Mouse (Mus musculus) CH12.LX (cell line): ENCODE data around the gene Asic2. TPM values are rescaled to one million over a fixed set of nuclear protein-coding genes. Genes with fewer than 3 reads are reported as not detected.

Source experiments
- DNase-seq: peaks from one replicate; pipeline ENCODE4 v3.0.0-alpha.2; 2013; ENCODE audit errors: extremely low read depth
- H3K27ac ChIP-seq: 2 replicates; pipeline ENCODE4 v1.5.1; 2012; ENCODE audit warnings: low read depth, mild to moderate bottlenecking, control low read depth, moderate library complexity; ENCODE audit not compliant: insufficient read depth
- H3K27me3 ChIP-seq: replicated peaks from 2 replicates; pipeline ENCODE3; 2012; ENCODE audit warnings: inconsistent platforms
- H3K36me3 ChIP-seq, 2 experiments: replicated peaks in 1 of 2; 2 replicates each; pipeline versions ENCODE3 to v1.6.1; 2012; ENCODE audit warnings: inconsistent platforms in 1 of 2, low read length in 1 of 2, mild to moderate bottlenecking in 1 of 2, mixed read lengths in 1 of 2, moderate library complexity in 1 of 2; ENCODE audit not compliant: control insufficient read depth in 1 of 2, insufficient read depth in 1 of 2
- H3K4me1 ChIP-seq, 2 experiments: 2 replicates each; pipeline ENCODE4 v1.6.1; 2012; ENCODE audit warnings: inconsistent platforms in 1 of 2, moderate library complexity in 1 of 2; ENCODE audit not compliant: insufficient read depth in 2 of 2, control insufficient read depth in 1 of 2
- H3K4me2 ChIP-seq: 2 replicates; pipeline ENCODE4 v1.6.1; 2012; ENCODE audit warnings: low read depth, mild to moderate bottlenecking, control low read depth; ENCODE audit not compliant: poor library complexity, insufficient read depth, severe bottlenecking
- H3K4me3 ChIP-seq, 3 experiments: fragments of 150-350 bp in 1 of 3; sonication (generic) in 1 of 3; replicated peaks in 1 of 3; 2 replicates each; pipeline versions ENCODE3 to v1.5.1; 2011 to 2012; ENCODE audit warnings: low read depth in 2 of 3, low read length in 2 of 3, mild to moderate bottlenecking in 2 of 3, moderate library complexity in 2 of 3, control low read depth in 1 of 3, improper control_type of control experiment in 1 of 3, inconsistent platforms in 1 of 3, mixed read lengths in 1 of 3; ENCODE audit not compliant: poor library complexity in 1 of 3
- H3K79me2 ChIP-seq: replicated peaks from 2 replicates; pipeline ENCODE4 v1.6.1; 2012; ENCODE audit warnings: mild to moderate bottlenecking, moderate library complexity; ENCODE audit not compliant: control insufficient read depth, poor library complexity, insufficient read depth, severe bottlenecking; ENCODE audit errors: extremely low read depth
- H3K9ac ChIP-seq: 2 replicates; pipeline ENCODE4 v1.6.1; 2012; ENCODE audit warnings: low read depth, mild to moderate bottlenecking, control low read depth, moderate library complexity; ENCODE audit not compliant: insufficient read depth
- H3K9me3 ChIP-seq: replicated peaks from 2 replicates; pipeline ENCODE3; 2012; ENCODE audit warnings: low read length, inconsistent platforms, mixed read lengths
- BHLHE40 ChIP-seq: IDR thresholded peaks from 2 replicates; pipeline ENCODE4 v1.6.1; 2011; ENCODE audit warnings: mild to moderate bottlenecking, low read depth, low read length, improper control_type of control experiment
- CHD2 ChIP-seq: IDR thresholded peaks from 2 replicates; pipeline ENCODE4 v1.6.1; 2011; ENCODE audit warnings: low read length, improper control_type of control experiment
- CTCF ChIP-seq, 2 experiments: IDR thresholded peaks in 1 of 2; conservative IDR thresholded peaks in 1 of 2; 2 replicates each; pipeline ENCODE4 v1.5.1; 2011 to 2012; ENCODE audit warnings: low read depth in 2 of 2, low read length in 2 of 2, improper control_type of control experiment in 1 of 2, inconsistent platforms in 1 of 2, mild to moderate bottlenecking in 1 of 2, moderate library complexity in 1 of 2
- E2F4 ChIP-seq: IDR thresholded peaks from 2 replicates; pipeline ENCODE4 v1.6.1; 2011; ENCODE audit warnings: low read depth, low read length, improper control_type of control experiment; ENCODE audit not compliant: insufficient replicate concordance
- ELF1 ChIP-seq: IDR thresholded peaks from 2 replicates; pipeline ENCODE4 v1.6.1; 2014; ENCODE audit warnings: low read depth, mild to moderate bottlenecking, inconsistent platforms, low read length, improper control_type of control experiment
- EP300 ChIP-seq: IDR thresholded peaks from 2 replicates; pipeline ENCODE4 v1.6.1; 2011; ENCODE audit warnings: low read length, improper control_type of control experiment
- HCFC1 ChIP-seq: IDR thresholded peaks from 2 replicates; pipeline ENCODE4 v1.6.1; 2012; ENCODE audit warnings: low read depth, mild to moderate bottlenecking, inconsistent platforms, low read length, improper control_type of control experiment
- JUN ChIP-seq: IDR thresholded peaks from 2 replicates; pipeline ENCODE4 v1.6.1; 2011; ENCODE audit warnings: low read depth, mild to moderate bottlenecking, low read length, improper control_type of control experiment, moderate library complexity; ENCODE audit not compliant: insufficient read depth
- JUND ChIP-seq: conservative IDR thresholded peaks from 2 replicates; pipeline ENCODE4 v1.6.1; 2011; ENCODE audit warnings: low read depth, low read length, improper control_type of control experiment
- KAT2A ChIP-seq: IDR thresholded peaks from 2 replicates; pipeline ENCODE4 v1.6.1; 2012; ENCODE audit warnings: low read length, improper control_type of control experiment, inconsistent platforms; ENCODE audit not compliant: insufficient replicate concordance
- MAX ChIP-seq: IDR thresholded peaks from 2 replicates; pipeline ENCODE4 v1.6.1; 2011; ENCODE audit warnings: low read length, improper control_type of control experiment
- MEF2A ChIP-seq: IDR thresholded peaks from 2 replicates; pipeline ENCODE4 v1.6.1; 2014; ENCODE audit warnings: low read depth, mild to moderate bottlenecking, inconsistent platforms, low read length, improper control_type of control experiment, borderline replicate concordance
- MXI1 ChIP-seq: IDR thresholded peaks from 2 replicates; pipeline ENCODE4 v1.6.1; 2011; ENCODE audit warnings: mild to moderate bottlenecking, low read depth, low read length, improper control_type of control experiment
- NRF1 ChIP-seq: IDR thresholded peaks from 2 replicates; pipeline ENCODE4 v1.6.1; 2014; ENCODE audit warnings: low read depth, mild to moderate bottlenecking, inconsistent platforms, low read length, improper control_type of control experiment, moderate library complexity
- POLR2A ChIP-seq: IDR thresholded peaks from 2 replicates; pipeline ENCODE4 v1.6.1; 2011; ENCODE audit warnings: low read depth, mild to moderate bottlenecking, improper control_type of control experiment, low read length
- SIN3A ChIP-seq: IDR thresholded peaks from 2 replicates; pipeline ENCODE4 v1.6.1; 2012; ENCODE audit warnings: low read length, improper control_type of control experiment, inconsistent platforms
- SMC3 ChIP-seq: IDR thresholded peaks from 2 replicates; pipeline ENCODE4 v1.6.1; 2011; ENCODE audit warnings: low read depth, low read length, improper control_type of control experiment
- TBP ChIP-seq: conservative IDR thresholded peaks from 2 replicates; pipeline ENCODE4 v1.6.1; 2011; ENCODE audit warnings: low read depth, low read length, improper control_type of control experiment
- UBTF ChIP-seq: IDR thresholded peaks from 2 replicates; pipeline ENCODE4 v1.6.1; 2012; ENCODE audit warnings: low read depth, mild to moderate bottlenecking, inconsistent platforms, low read length, improper control_type of control experiment, moderate library complexity
- USF1 ChIP-seq: IDR thresholded peaks from 2 replicates; pipeline ENCODE4 v1.6.1; 2014; ENCODE audit warnings: low read depth, mild to moderate bottlenecking, inconsistent platforms, low read length, improper control_type of control experiment
- USF2 ChIP-seq: conservative IDR thresholded peaks from 2 replicates; pipeline ENCODE4 v1.6.1; 2011; ENCODE audit warnings: low read depth, low read length, improper control_type of control experiment
- ZC3H11A ChIP-seq: IDR thresholded peaks from 2 replicates; pipeline ENCODE4 v1.6.1; 2012; ENCODE audit warnings: low read depth, mild to moderate bottlenecking, inconsistent platforms, low read length, improper control_type of control experiment
- ZKSCAN1 ChIP-seq: IDR thresholded peaks from 2 replicates; pipeline ENCODE4 v1.6.1; 2012; ENCODE audit warnings: low read depth, inconsistent platforms, low read length, improper control_type of control experiment, borderline replicate concordance
- ZMIZ1 ChIP-seq: IDR thresholded peaks from 2 replicates; pipeline ENCODE4 v1.6.1; 2012; ENCODE audit warnings: low read depth, mild to moderate bottlenecking, inconsistent platforms, low read length, improper control_type of control experiment
- dilution Hi-C: fragments of 300-500 bp; cut with MboI; formaldehyde crosslinking; loops from 2 replicates; pipeline ENCODE4 v1.14.3; 2020; ENCODE audit warnings: low sequenced_read_pairs; ENCODE audit not compliant: extremely low pct_unique_long_range_greater_than_20kb, extremely low pct_ligation_motif_present
- in situ Hi-C: fragments of 300-500 bp; cut with MboI; formaldehyde crosslinking; loops from 3 replicates; pipeline ENCODE4 v1.14.3; 2019; ENCODE audit warnings: low sequenced_read_pairs, low pct_ligation_motif_present, low pct_unique_long_range_greater_than_20kb, mixed read lengths
- polyA plus RNA-seq: library from polyadenylated mRNA; unstranded; fragments of >175 nt; gene quantifications from 2 replicates; pipeline ENCODE4 v1.2.1, GENCODE M21; 2012; ENCODE audit warnings: low read depth; ENCODE audit not compliant: insufficient read length
- total RNA-seq, 2 experiments: library from RNA; depleted of rRNA; stranded (reverse); fragments of 300-350 nt in 1 of 2; fragments of >200 nt in 1 of 2; gene quantifications; 2 replicates each; pipeline ENCODE4 v1.2.3; 2012 to 2014

Asic2 gene
- total and polyA plus RNA-seq, 3 experiments = not detected

GRCm38 (mm10) chr11:81419112-81419511, 549.1 kb downstream of the Asic2 start:
- Histone ChIP-seq H3K36me3 (no peaks in the 10 kb centered on the region), H3K79me2 (no peaks in the 10 kb centered on the region), H3K9me3 (no peaks in the 10 kb centered on the region), H3K9ac (no peak overlapping the region), H3K27me3 (peaks cover 99% of the 10 kb centered on the region), H3K27ac (no peak overlapping the region), H3K4me3 (no peak overlapping the region), H3K4me2 (no peak overlapping the region), H3K4me1 (no peaks in the 10 kb centered on the region)
- TF ChIP-seq KAT2A (no peak), UBTF (no peak), NRF1 (no peak), SIN3A (no peak), MAX (no peak), CHD2 (no peak), CTCF (conservative IDR thresholded peaks at IDR 0.05 in 1 of 2, IDR thresholded peaks at IDR 0.05 in 1 of 2; ENCODE audit: low read depth in 2 of 2, low read length in 2 of 2) (no peak), SMC3 (no peak), ZKSCAN1 (no peak), ELF1 (no peak), BHLHE40 (no peak), MEF2A (no peak), USF2 (no peak), E2F4 (no peak), JUND (no peak), HCFC1 (no peak), EP300 (no peak), POLR2A (no peak), ZMIZ1 (no peak)
- in situ Hi-C loops (no loop called here), dilution Hi-C loops (no loop called here)
- no peak for DNase-seq

GRCm38 (mm10) chr11:81418027-81418426, 550.2 kb downstream of the Asic2 start:
- in situ Hi-C loops (no loop called here), dilution Hi-C loops (no loop called here)
- Histone ChIP-seq H3K79me2 (no peaks in the 10 kb centered on the region), H3K4me3 (no peak overlapping the region), H3K27ac (no peak overlapping the region)
- no peak for DNase-seq
- no peak for TF ChIP-seq E2F4
- TF ChIP-seq TBP = no peak
- no peak for TF ChIP-seq ZKSCAN1
- no peak for TF ChIP-seq MXI1
- no peak for TF ChIP-seq MAX
- TF ChIP-seq EP300 = no peak
- TF ChIP-seq CHD2 = no peak
- no peak for TF ChIP-seq ZC3H11A
- TF ChIP-seq JUN = no peak
- no peak for TF ChIP-seq USF2
- no peak for TF ChIP-seq BHLHE40
- no peak for TF ChIP-seq JUND
- TF ChIP-seq ELF1 = no peak
- TF ChIP-seq USF1 = no peak
- TF ChIP-seq UBTF = no peak
- TF ChIP-seq KAT2A = no peak
- TF ChIP-seq, all 38 proteins: peak for 0
- Histone ChIP-seq H3K4me2 (no peak overlapping the region), H3K36me3 (no peaks in the 10 kb centered on the region), H3K4me1 (no peaks in the 10 kb centered on the region), H3K9me3 (no peaks in the 10 kb centered on the region), H3K27me3 (peaks cover 99% of the 10 kb centered on the region), H3K9ac (no peak overlapping the region)
